Mouse (Mus musculus) intestine, embryonic 15.5 days (tissue): ENCODE results near the gene Arl3. TPM values are rescaled to one million over a fixed set of nuclear protein-coding genes. Genes with fewer than 3 reads are reported as not detected.

ENCODE experiments used
- ATAC-seq: fragments of 200-750 bp; cut with Nextera tagmentation; 2 replicates; pipeline ENCODE4 v1.8.0; 2017; ENCODE audit warnings: moderate TSS enrichment, moderate library complexity
- H3K27ac ChIP-seq: fragments of 300-500 bp; sonication (generic); 2 replicates; pipeline ENCODE4 v1.5.1; 2015; ENCODE audit warnings: mild to moderate bottlenecking, inconsistent platforms
- H3K27me3 ChIP-seq: fragments of 300-500 bp; sonication (generic); replicated peaks from 2 replicates; pipeline ENCODE4 v1.6.1; 2015; ENCODE audit warnings: inconsistent platforms
- H3K36me3 ChIP-seq: fragments of 300-500 bp; sonication (generic); 2 replicates; pipeline ENCODE4 v1.6.1; 2015; ENCODE audit warnings: inconsistent platforms
- H3K4me1 ChIP-seq: fragments of 300-500 bp; sonication (generic); replicated peaks from 2 replicates; pipeline ENCODE4 v1.6.1; 2015; ENCODE audit warnings: inconsistent platforms
- H3K4me2 ChIP-seq: fragments of 300-500 bp; sonication (generic); replicated peaks from 2 replicates; pipeline ENCODE4 v1.6.1; 2015; ENCODE audit warnings: mild to moderate bottlenecking, inconsistent platforms
- H3K4me3 ChIP-seq: fragments of 300-500 bp; sonication (generic); replicated peaks from 2 replicates; pipeline ENCODE4 v1.5.1; 2015; ENCODE audit warnings: inconsistent platforms
- H3K9ac ChIP-seq: fragments of 300-500 bp; sonication (generic); 2 replicates; pipeline ENCODE4 v1.6.1; 2015; ENCODE audit warnings: inconsistent platforms
- H3K9me3 ChIP-seq: fragments of 300-500 bp; sonication (generic); 2 replicates; pipeline ENCODE4 v1.6.1; 2016; ENCODE audit warnings: inconsistent platforms
- WGBS: fragments of 180-500 bp; shearing (Covaris S2); methylation state at CpG from one replicate; pipeline ENCODE4 v1.1.7; 2015; 5-methylcytosine and 5-hydroxymethylcytosine counted together
- polyA plus RNA-seq: library from polyadenylated mRNA; unstranded; fragments of >200 nt; fragmentation: Nextera tagmentation; extraction: Ambion mirVana; gene quantifications from 2 replicates; pipeline ENCODE4 v1.2.1, GENCODE M21; 2015

The Arl3 gene
- polyA plus RNA-seq, 1 experiment from 2014 or later: 69.9 TPM

DNA sequence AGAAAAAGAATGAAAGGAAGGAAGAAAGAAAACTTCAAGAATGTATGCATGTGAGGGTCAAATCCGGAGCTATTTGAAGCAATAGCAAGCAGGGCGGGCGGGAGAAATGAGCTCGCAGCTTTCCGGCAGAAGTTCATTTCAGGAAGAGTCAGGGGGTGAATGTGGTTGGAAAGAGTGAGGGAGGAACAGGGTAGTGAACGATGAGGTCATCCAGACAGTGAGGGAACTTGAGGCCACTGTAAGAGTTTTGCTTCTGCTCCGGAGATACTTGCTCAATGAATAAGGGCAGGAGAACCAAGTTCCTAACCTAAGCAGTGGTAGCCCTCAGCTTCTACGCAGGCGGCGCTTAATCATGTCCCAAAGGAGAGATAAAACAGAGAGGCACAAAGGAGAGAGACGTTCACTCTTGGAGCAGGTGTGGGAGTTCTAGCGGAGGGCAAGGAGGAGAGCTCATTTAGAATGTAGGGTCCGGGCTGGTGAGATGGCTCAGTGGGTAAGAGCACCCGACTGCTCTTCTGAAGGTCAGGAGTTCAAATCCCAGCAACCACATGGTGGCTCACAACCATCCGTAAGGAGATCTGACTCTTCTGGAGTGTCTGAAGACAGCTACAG, 50.5 kb downstream of the Arl3 start:
- no peak overlapping the region for H3K9ac ChIP-seq
- H3K9me3 ChIP-seq: no peaks in the 10 kb centered on the region
- H3K4me3 ChIP-seq: no peak overlapping the region
- 0 out of 2 replicates have a peak overlapping the region, but pooled peaks have one; percentile 18 for H3K27ac ChIP-seq
- peaks cover 53% of the 10 kb centered on the region for H3K4me1 ChIP-seq
- no peak overlapping the region for H3K4me2 ChIP-seq
- H3K36me3 ChIP-seq: no peaks in the 10 kb centered on the region
- WGBS: 27% methylated on average over 15 of the region's 15 CpGs
- no peaks in the 10 kb centered on the region for H3K27me3 ChIP-seq
- no peak for ATAC-seq

DNA sequence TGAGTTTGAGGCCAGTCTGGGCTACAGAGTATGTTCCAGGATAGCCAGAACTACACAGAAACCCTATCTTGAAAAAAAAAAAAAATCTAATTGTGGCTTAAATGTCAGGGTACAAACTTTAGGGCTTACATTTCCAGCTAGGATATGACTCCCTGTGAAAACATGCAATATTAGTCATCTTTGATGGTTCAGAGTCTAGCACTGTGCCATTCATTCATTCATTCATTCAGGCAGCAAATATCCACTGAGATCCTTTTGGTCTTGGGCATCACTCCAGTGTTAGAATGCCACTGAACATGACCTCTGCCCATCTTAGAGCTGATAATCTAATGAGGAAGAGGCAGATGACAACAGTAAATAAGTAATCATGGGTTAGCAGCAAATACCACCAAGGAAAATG, 51.3 kb downstream of the Arl3 start:
- no peak overlapping the region for H3K4me3 ChIP-seq
- H3K36me3 ChIP-seq: no peaks in the 10 kb centered on the region; the same call in 1 of the 2 replicates
- no peak overlapping the region for H3K27ac ChIP-seq
- no peak overlapping the region for H3K4me2 ChIP-seq
- H3K4me1 ChIP-seq: peaks cover 62% of the 10 kb centered on the region
- H3K9ac ChIP-seq: no peak overlapping the region
- no peaks in the 10 kb centered on the region for H3K27me3 ChIP-seq
- no peaks in the 10 kb centered on the region for H3K9me3 ChIP-seq
- no peak for ATAC-seq

DNA sequence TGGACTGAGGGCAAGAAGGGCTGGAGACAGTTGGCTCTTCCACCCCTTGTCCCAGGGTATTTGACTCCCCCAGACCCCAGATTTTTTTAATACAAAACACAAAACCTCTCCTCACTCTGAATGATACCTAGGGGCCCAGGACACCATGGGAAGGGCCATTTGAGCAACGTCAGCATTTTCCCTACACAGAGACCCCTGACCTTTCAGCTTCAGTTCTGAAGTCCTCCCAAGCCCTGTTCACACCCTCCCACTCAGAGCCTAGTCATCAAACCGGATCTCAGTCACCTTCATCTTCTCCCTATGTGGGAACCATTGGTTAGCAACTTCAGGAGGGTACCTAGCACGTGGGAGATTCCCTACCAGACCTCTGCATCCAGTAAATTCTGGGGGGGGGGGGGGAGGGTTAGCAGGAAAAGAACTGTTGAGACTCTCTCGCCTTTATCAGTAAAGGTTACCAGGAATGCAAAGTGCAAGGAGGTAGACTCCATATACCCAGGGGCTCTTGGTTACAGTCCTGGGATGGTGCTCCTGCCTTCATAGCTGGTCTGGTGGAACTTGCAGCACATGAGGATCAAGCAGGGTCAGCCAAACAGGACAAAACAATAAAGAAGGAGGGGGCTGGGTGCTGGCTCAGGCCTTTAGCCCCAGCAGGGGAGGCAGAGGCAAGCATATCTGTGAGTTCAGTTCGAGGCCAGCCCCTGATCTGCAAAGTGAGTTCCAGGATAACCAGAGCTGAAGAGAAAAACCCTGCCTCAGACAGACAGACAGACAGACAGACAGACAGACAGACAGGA, 54.0 kb downstream of the Arl3 start:
- H3K9me3 ChIP-seq: no peaks in the 10 kb centered on the region
- peak overlapping the region; percentile 23; the same call in 1 of the 2 replicates for H3K9ac ChIP-seq
- peaks cover 49% of the 10 kb centered on the region for H3K4me1 ChIP-seq
- 24% methylated on average over 5 of the region's 5 CpGs for WGBS
- H3K27me3 ChIP-seq: no peaks in the 10 kb centered on the region
- no peak overlapping the region for H3K27ac ChIP-seq
- H3K4me3 ChIP-seq: no peak overlapping the region
- peaks cover 15% of the 10 kb centered on the region for H3K36me3 ChIP-seq
- H3K4me2 ChIP-seq: peak overlapping the region; percentile 60
- 0 out of 2 replicates have a peak, but pooled peaks have one; percentile 3 for ATAC-seq

DNA sequence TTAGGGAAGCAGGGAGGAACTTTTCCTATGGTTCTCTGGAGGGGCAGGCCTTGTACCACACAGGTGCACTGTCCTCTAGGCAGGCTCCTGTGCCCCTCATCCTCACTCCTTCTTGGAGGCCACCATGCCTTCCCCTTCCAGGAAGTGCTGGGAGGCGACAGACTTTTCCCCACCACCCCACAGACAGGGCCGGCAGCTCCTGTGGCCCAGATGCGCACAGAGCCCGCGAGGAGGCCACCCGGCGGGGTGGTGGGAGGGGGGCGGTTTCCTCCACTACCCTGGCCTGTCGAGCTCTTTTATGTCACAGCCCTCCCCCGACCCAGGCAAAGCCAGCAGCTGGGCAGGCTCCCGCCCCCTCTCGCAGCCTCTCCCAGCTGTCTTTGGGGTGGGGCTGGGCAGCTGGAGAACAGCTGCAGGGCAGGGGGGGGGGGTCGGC, 54.6 kb downstream of the Arl3 start:
- H3K4me3 ChIP-seq: peak overlapping the region; percentile 12
- peak overlapping the region; percentile 23; the same call in 1 of the 2 replicates for H3K9ac ChIP-seq
- ATAC-seq: peak; percentile 63
- peaks cover 20% of the 10 kb centered on the region for H3K36me3 ChIP-seq
- H3K27me3 ChIP-seq: no peaks in the 10 kb centered on the region
- no peaks in the 10 kb centered on the region for H3K9me3 ChIP-seq
- WGBS: 0% methylated on average over 12 of the region's 13 CpGs
- H3K27ac ChIP-seq: peak overlapping the region; percentile 73
- H3K4me1 ChIP-seq: peaks cover 42% of the 10 kb centered on the region
- H3K4me2 ChIP-seq: peak overlapping the region; percentile 60

DNA sequence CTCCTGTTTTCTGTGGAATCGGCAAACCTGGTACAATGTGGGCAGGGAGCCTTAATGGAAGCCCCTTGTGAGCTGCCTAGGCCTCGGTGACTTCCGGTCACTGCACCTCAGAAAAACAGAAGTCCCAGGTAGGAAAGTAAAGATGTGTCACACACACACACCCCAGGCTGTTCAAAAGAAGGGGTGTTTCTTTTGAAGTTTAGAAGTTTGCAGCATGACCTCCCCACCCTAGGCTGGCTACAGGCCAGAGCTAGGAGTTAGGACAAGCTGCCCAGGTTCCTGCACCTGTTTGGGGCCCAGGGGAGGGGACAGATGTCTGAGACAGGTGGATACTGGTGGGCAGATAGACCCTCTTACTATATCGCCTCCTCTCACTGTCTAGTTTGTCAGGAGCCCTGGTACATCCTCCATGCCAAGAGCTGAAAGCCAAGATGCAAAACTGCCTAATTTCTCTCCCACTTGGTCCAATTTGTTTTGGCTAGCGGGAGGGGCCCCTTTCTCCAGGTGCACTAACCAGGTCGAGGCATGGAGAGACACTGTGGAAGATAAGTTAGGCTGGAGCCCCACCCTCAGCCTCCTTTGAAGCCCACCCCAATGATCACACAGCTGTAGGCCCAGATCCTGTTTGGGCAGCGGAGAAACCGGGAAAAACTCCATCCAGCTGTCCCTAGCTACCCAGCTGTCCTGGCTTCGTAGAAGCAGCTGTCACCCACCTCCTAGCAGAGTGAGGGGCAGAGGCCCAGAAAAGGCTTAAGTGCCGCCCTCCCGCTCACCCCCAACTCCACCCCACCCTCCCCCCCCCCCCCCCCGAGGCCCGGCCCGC, 55.3 kb downstream of the Arl3 start:
- Histone ChIP-seq H3K27me3 (no peaks in the 10 kb centered on the region), H3K9me3 (no peaks in the 10 kb centered on the region), H3K4me3 (no peak overlapping the region), H3K4me1 (peaks cover 38% of the 10 kb centered on the region), H3K9ac (0 out of 2 replicates have a peak overlapping the region, but pooled peaks have one; percentile 23), H3K27ac (peak overlapping the region; percentile 73), H3K4me2 (peak overlapping the region; percentile 60), H3K36me3 (peaks cover 26% of the 10 kb centered on the region)
- ATAC-seq: peak; percentile 57
- 38% methylated on average over 11 of the region's 14 CpGs for WGBS

DNA sequence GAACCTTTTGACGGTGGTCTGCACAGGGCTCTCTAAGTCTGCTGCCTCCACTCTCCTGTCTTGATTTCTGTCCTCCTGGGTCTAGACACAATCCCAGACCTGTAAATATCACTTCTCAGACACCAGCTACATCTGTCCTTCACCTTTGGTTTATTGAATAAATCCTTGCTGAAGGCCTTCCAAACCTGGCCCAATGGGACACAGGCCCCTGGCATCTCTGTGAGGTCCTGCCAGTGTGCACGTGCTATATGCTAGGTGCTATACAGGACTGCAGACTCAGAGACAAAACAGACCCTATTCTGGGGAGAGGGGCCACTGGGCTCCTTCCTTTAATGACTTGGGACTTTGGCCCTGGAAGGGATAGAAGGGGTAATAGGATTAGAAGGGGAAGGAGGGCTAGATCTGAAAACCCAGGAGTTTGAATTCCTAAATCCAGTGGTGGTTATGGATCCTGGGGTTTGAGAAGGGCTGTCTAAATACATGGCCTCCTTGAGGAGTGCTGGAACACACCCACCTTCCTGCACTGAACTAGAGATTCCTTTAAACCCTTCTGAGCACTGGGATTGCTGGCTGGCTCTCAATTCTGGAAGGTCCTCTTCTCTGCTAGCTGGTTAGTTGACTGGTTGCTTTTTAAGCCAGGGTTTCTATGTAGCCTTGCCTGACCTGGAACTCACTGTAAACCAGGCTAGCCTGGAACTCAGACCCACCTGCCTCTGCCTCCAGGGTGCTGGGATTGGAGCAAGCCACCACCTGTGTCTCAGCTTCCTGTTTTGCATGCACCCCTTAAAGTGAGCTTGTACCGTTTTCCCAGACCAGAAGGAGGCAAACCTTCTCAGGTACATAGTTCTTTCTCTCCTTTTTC, 56.1 kb downstream of the Arl3 start:
- Histone ChIP-seq H3K36me3 (peaks cover 31% of the 10 kb centered on the region), H3K9ac (no peak overlapping the region)
- ATAC-seq: no peak

DNA sequence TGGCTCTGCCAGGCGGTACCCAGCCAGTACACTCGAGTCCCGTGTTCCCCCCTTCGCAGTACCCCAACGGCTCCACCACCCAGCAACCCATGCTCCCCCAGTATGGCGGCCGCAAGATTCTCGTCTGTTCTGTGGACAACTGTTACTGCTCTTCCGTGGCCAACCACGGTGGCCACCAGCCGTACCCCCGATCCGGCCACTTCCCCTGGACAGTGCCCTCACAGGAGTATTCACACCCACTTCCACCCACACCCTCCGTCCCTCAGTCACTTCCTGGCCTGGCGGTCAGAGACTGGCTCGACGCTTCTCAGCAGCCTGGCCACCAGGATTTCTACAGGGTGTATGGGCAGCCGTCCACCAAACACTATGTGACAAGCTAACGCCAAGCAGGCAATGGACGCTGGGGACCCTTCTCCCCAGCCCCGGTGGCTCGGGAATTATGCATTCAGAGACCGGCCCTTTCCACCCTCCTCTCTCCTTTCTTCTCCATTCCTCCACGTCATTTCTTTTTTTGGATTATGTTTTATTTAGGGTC, 57.6 kb downstream of the Arl3 start:
- no peaks in the 10 kb centered on the region for H3K9me3 ChIP-seq
- H3K27me3 ChIP-seq: no peaks in the 10 kb centered on the region
- peaks cover 33% of the 10 kb centered on the region for H3K4me1 ChIP-seq
- no peak for ATAC-seq
- H3K4me2 ChIP-seq: no peak overlapping the region
- H3K36me3 ChIP-seq: peaks cover 31% of the 10 kb centered on the region
- no peak overlapping the region for H3K27ac ChIP-seq
- WGBS: 94% methylated on average over 24 of the region's 24 CpGs
- no peak overlapping the region for H3K9ac ChIP-seq
- no peak overlapping the region for H3K4me3 ChIP-seq

More for the DNA sequence above, 56.1 kb downstream of the Arl3 start:
- 55% methylated on average over 3 of the region's 3 CpGs for whole genome bisulfite sequencing
- no peaks in the 10 kb centered on the region for H3K27me3 ChIP-seq
- 0 out of 2 replicates have a peak overlapping the region, but pooled peaks have one; percentile 5 for H3K27ac ChIP-seq
- no peak overlapping the region for H3K4me3 ChIP-seq
- H3K9me3 ChIP-seq: no peaks in the 10 kb centered on the region
- no peak overlapping the region for H3K4me2 ChIP-seq
- peaks cover 32% of the 10 kb centered on the region for H3K4me1 ChIP-seq

DNA sequence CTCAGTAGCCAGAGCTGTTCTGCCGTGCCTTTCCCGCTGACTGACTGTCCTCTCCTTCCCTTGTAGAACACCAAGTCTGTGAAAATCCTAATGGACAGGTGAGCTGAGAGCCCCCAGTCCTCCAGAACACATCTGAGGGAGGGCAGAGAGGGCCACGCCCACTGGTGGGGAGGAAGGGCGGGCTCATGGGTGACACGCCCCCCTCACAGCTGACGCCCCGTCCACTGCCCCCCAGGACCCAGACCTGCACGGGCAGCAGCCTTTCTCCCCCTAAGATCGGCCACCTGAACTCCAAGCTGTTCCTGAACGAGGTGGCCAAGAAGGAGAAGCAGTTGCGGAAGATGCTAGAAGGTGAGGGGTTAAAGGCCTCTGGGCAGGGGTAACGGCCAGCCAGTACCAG, 58.6 kb downstream of the Arl3 start:
- Histone ChIP-seq H3K4me1 (peaks cover 38% of the 10 kb centered on the region), H3K4me3 (no peak overlapping the region), H3K36me3 (peaks cover 31% of the 10 kb centered on the region), H3K9me3 (no peaks in the 10 kb centered on the region), H3K4me2 (no peak overlapping the region), H3K27me3 (no peaks in the 10 kb centered on the region), H3K9ac (no peak overlapping the region), H3K27ac (no peak overlapping the region)
- WGBS: 85% methylated on average over 12 of the region's 12 CpGs
- no peak for ATAC-seq

DNA sequence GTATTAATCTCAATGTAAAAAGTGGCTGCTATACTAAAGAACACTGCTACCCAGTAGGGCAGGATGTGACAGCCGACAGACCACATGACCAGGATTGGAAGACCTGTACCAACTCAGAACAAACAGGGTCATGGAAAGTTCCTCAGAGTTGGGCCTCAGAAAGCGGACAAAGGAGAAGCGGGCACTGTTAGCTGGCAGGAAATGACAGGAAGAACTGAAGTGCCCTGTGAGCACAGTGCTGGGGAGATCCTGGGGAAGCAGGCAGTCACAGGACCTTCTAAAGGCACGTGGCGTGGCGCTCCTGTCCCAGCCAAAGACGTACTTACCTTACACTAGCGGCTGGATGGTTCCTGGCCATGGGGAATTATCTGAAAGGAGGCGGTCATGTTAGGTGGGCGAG, 61.7 kb downstream of the Arl3 start:
- no peak overlapping the region for H3K4me3 ChIP-seq
- no peaks in the 10 kb centered on the region for H3K9me3 ChIP-seq
- peaks cover 31% of the 10 kb centered on the region for H3K36me3 ChIP-seq
- peak overlapping the region; percentile 1; the same call in 1 of the 2 replicates for H3K27ac ChIP-seq
- no peak overlapping the region for H3K4me2 ChIP-seq
- H3K9ac ChIP-seq: no peak overlapping the region
- ATAC-seq: no peak
- H3K4me1 ChIP-seq: peaks cover 42% of the 10 kb centered on the region
- WGBS: 73% methylated on average over 10 of the region's 10 CpGs
- H3K27me3 ChIP-seq: no peaks in the 10 kb centered on the region

DNA sequence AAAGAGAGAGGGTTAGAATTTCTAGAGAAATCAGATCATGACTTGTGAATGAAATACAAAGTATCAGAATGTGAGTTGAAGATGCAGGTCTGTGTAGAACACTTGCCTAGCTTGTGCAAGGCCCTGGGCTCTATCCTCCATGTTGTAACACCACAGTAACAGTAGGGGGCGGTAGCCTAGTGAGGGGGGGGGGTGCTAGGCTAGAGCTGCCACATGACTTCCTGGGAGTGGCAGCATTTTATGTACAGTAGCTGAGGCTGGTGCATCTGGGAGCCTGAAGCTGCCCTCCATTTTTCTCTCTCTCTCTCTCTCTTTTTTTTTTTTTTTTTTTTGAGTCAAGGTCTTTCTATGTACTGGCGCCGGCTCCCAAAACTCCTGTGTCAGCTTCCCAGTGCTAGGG, 62.2 kb downstream of the Arl3 start:
- Histone ChIP-seq H3K27ac (0 out of 2 replicates have a peak overlapping the region, but pooled peaks have one; percentile 1), H3K9ac (no peak overlapping the region), H3K27me3 (no peaks in the 10 kb centered on the region), H3K9me3 (no peaks in the 10 kb centered on the region), H3K4me1 (peaks cover 46% of the 10 kb centered on the region), H3K4me2 (no peak overlapping the region), H3K4me3 (no peak overlapping the region), H3K36me3 (peaks cover 30% of the 10 kb centered on the region)
- 56% methylated on average over 3 of the region's 3 CpGs for WGBS
- 0 out of 2 replicates have a peak, but pooled peaks have one; percentile 27 for ATAC-seq

DNA sequence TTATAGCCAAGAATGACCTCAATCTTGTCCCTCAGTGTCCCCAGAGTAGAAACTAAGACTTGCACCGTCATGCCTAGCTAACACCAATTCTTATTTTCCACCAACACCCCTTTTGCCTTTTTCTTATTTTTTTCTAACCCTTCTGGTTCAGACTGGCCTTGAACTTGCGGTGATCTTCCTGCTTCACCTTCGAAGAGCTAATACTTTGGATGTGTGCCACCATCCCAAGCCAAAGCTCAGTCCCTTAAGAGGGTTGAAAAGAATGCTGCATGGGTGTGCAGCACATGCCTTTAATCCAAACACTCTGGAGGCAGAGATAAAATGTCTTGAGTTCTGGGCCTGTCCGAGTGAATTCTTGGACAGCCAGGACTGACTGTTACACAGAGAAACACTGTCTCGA, 62.6 kb downstream of the Arl3 start:
- H3K4me2 ChIP-seq: no peak overlapping the region
- H3K27me3 ChIP-seq: no peaks in the 10 kb centered on the region
- no peak overlapping the region for H3K4me3 ChIP-seq
- ATAC-seq: no peak
- 58% methylated on average over 5 of the region's 5 CpGs for WGBS
- no peak overlapping the region for H3K9ac ChIP-seq
- no peaks in the 10 kb centered on the region for H3K9me3 ChIP-seq
- H3K4me1 ChIP-seq: peaks cover 49% of the 10 kb centered on the region
- peaks cover 28% of the 10 kb centered on the region for H3K36me3 ChIP-seq
- peak overlapping the region; percentile 23; the same call in 1 of the 2 replicates for H3K27ac ChIP-seq
